Mouse (Mus musculus) limb, embryonic 12.5 days (tissue): ENCODE measurements around the gene RPS10-NUDT3. TPM values are rescaled to one million over a fixed set of nuclear protein-coding genes. Genes with fewer than 3 reads are reported as not detected.

Experiments
- ATAC-seq: fragments of 200-750 bp; cut with Nextera tagmentation; 2 replicates; pipeline ENCODE4 v1.8.0; 2017; ENCODE audit warnings: low read depth, moderate TSS enrichment; ENCODE audit not compliant: insufficient number of reproducible peaks, insufficient read depth, low FRiP score, low TSS enrichment
- H3K27ac ChIP-seq: fragments of 300-500 bp; sonication (generic); 2 replicates; pipeline ENCODE4 v1.5.1; 2016; ENCODE audit warnings: mild to moderate bottlenecking, moderate library complexity
- H3K27me3 ChIP-seq: fragments of 300-500 bp; sonication (generic); 2 replicates; pipeline ENCODE4 v1.6.1; 2016; ENCODE audit warnings: mild to moderate bottlenecking, moderate library complexity
- H3K36me3 ChIP-seq: fragments of 300-500 bp; sonication (generic); 2 replicates; pipeline ENCODE4 v1.6.1; 2016; ENCODE audit warnings: mild to moderate bottlenecking, moderate library complexity
- H3K4me1 ChIP-seq: fragments of 300-500 bp; sonication (generic); replicated peaks from 2 replicates; pipeline ENCODE4 v1.6.1; 2016
- H3K4me2 ChIP-seq: fragments of 300-500 bp; sonication (generic); 2 replicates; pipeline ENCODE4 v1.6.1; 2016; ENCODE audit warnings: mild to moderate bottlenecking, moderate library complexity
- H3K4me3 ChIP-seq: fragments of 300-500 bp; sonication (generic); replicated peaks from 2 replicates; pipeline ENCODE4 v1.5.1; 2016; ENCODE audit warnings: mild to moderate bottlenecking
- H3K9ac ChIP-seq: fragments of 300-500 bp; sonication (generic); replicated peaks from 2 replicates; pipeline ENCODE4 v1.6.1; 2016; ENCODE audit warnings: mild to moderate bottlenecking, moderate library complexity
- H3K9me3 ChIP-seq: fragments of 300-500 bp; sonication (generic); 2 replicates; pipeline ENCODE4 v1.6.1; 2016; ENCODE audit warnings: mild to moderate bottlenecking, moderate library complexity
- WGBS: fragments of 180-500 bp; shearing (Covaris S2); methylation state at CpG from one replicate; pipeline ENCODE4 v1.1.7; 2016; 5-methylcytosine and 5-hydroxymethylcytosine counted together
- polyA plus RNA-seq: library from polyadenylated mRNA; unstranded; fragments of >200 nt; fragmentation: Nextera tagmentation; extraction: Ambion mirVana; gene quantifications from 2 replicates; pipeline ENCODE4 v1.2.1, GENCODE M21; 2016

RPS10-NUDT3 gene
- polyA plus RNA-seq, 1 experiment from 2014 or later = not detected

DNA sequence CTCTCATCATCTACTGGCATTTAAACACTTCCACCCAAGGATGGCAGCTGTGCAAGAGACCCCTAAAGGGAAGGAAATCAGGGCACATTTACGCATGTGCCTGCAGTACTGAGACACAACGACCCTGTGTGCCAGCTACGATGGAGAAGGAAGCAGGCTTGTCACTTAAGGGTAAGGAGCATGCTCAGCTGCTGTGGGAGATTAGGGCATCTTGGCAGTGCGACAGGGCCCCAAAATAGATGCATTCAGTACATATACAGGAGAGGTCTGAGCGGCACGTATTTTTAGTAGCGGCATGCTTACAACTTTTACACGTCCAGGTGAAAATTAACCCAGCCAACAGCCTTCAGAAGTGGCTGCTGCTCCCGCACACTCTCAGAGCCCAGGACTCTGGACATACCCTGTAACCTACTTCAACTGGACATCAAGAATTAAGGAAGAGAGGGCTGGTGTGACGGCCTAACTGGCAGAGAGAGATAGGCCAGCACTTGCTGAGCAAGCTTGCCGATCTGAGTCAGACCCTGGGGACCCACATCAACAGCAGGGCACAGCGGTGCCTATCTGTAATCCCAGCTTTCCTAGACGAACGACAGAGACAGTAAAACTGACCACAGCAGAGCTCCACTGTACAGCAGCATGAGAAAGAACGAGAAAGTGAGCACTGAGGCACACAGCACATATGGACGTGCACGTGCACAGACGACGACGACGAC, 31.3 kb downstream of the RPS10-NUDT3 start:
- H3K27ac ChIP-seq = no peak overlapping the region
- H3K4me2 ChIP-seq = no peak overlapping the region

DNA sequence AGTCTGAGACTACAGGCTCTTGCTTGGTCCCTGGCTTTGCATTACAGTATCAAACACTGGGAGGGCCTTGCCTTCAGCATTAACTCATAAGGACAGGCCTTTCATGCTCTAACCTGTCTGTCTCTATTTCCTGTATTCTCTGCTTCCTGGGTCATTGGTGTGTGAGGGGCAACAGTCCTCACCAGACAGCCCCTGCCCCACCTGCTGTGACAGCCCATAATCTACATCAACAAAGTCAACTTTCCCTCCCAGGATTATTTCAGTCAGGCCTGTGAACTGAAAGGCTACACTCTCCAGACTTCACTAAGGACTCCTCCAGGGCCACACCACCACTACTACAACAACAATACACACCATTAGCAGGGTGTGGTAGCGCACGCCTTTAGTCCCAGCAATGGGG, 32.0 kb downstream of the RPS10-NUDT3 start:
- H3K36me3 ChIP-seq = peaks cover 12% of the 10 kb centered on the region
- H3K4me1 ChIP-seq = peaks cover 39% of the 10 kb centered on the region
- H3K27ac ChIP-seq = no peak overlapping the region
- H3K4me3 ChIP-seq = no peak overlapping the region
- no peak overlapping the region; the same call in 1 of the 2 replicates for H3K9ac ChIP-seq
- H3K9me3 ChIP-seq = no peaks in the 10 kb centered on the region
- H3K4me2 ChIP-seq = no peak overlapping the region
- WGBS = 90% methylated on average over 2 of the region's 2 CpGs
- ATAC-seq = no peak
- no peaks in the 10 kb centered on the region for H3K27me3 ChIP-seq

More for the DNA sequence above, 31.3 kb downstream of the RPS10-NUDT3 start:
- Histone ChIP-seq H3K9me3 (no peaks in the 10 kb centered on the region), H3K4me1 (peaks cover 39% of the 10 kb centered on the region), H3K27me3 (no peaks in the 10 kb centered on the region), H3K36me3 (peaks cover 16% of the 10 kb centered on the region), H3K9ac (no peak overlapping the region), H3K4me3 (no peak overlapping the region)
- ATAC-seq = no peak
- 77% methylated on average over 21 of the region's 21 CpGs for WGBS

DNA sequence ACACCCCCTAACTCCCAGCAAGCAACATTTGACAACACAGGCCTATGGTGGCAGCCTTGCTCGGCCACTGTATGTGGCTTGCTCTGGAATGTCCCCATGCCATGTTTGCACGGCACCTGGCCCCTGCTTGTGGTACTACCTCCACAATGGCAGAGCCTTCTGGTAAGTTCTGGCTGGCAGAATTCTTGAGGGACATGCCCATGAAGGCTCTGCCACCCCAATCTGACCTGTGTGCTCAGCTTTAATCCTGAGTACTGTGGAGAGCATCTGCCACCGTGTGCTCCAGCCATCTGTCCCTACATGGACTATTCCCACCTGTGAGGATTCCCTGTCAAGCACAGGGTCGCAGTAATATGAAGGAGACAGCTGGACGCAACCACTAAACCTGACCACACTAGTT, 34.2 kb downstream of the RPS10-NUDT3 start:
- H3K4me2 ChIP-seq = no peak overlapping the region
- peaks cover 45% of the 10 kb centered on the region for H3K4me1 ChIP-seq
- H3K36me3 ChIP-seq = peaks cover 17% of the 10 kb centered on the region
- no peak for ATAC-seq
- H3K9me3 ChIP-seq = no peaks in the 10 kb centered on the region
- WGBS = 78% methylated on average over 5 of the region's 5 CpGs
- H3K27ac ChIP-seq = 0 out of 2 replicates have a peak overlapping the region, but pooled peaks have one; percentile 18
- H3K27me3 ChIP-seq = no peaks in the 10 kb centered on the region
- no peak overlapping the region for H3K9ac ChIP-seq
- no peak overlapping the region for H3K4me3 ChIP-seq

DNA sequence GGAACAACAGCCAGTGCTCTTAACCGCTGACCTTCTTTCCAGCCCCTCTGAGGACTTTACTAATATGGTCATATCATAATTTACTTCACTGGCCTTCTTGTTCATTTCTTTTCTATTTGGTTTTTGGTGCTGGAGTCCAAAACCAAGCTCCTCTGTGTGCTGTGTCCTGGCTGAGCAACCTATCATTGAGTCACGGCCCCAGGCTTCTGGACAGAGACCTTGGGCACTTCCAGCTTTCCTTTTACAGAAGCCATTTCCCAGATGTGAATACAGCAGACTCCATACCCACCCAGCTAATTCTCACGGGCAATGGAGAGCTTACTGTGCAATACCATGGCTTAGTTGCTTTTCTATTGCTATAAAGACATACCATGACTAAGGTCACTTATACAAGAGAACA, 34.7 kb downstream of the RPS10-NUDT3 start:
- no peak overlapping the region for H3K9ac ChIP-seq
- H3K4me3 ChIP-seq = no peak overlapping the region
- no peaks in the 10 kb centered on the region for H3K9me3 ChIP-seq
- no peaks in the 10 kb centered on the region for H3K27me3 ChIP-seq
- H3K4me1 ChIP-seq = peaks cover 45% of the 10 kb centered on the region
- peaks cover 23% of the 10 kb centered on the region for H3K36me3 ChIP-seq
- H3K27ac ChIP-seq = no peak overlapping the region
- 86% methylated on average over 3 of the region's 3 CpGs for WGBS
- no peak overlapping the region for H3K4me2 ChIP-seq
- ATAC-seq = no peak

DNA sequence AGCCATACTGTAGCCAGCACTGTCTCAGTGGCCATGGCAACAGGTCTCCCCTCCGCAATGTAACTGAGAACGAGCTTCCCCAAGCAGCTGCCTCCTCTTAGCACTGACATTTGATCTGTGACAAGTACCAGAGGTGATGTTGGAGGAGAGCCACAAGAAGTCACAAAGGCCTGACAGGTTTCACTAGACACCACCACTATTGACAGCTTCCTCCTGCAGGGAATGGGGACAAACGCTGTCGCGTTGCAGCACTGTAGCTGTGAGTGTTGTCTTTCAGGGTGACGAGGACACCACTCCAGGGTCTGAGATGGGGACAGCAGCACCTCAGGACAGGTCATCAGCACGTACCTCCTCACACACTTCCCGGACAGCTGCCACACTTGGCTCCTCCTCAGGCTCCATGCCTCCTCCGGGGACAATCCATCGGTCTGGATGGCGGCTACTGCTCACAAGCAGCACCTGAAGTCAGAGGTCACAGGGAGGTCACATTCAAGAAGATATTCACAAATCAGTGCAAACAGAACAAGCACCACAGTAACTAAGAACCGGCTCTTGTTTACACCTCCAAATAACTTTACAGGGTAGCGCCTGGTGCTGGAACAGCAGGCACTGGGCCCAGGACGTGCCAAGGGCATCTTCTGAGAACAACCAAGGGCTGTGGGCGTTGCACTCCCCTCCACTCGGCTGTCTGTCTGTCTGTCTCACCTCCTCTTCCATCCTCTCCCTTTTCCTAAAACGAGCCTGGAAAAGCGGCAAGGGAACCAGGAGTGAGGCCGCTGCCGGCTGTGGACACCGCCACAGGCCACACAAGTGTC, 38.4 kb downstream of the RPS10-NUDT3 start:
- no peak overlapping the region for H3K4me3 ChIP-seq
- ATAC-seq = no peak
- H3K36me3 ChIP-seq = peaks cover 57% of the 10 kb centered on the region
- 60% methylated on average over 21 of the region's 21 CpGs for WGBS
- H3K4me2 ChIP-seq = no peak overlapping the region
- H3K4me1 ChIP-seq = peaks cover 16% of the 10 kb centered on the region
- no peaks in the 10 kb centered on the region for H3K27me3 ChIP-seq
- no peak overlapping the region for H3K9ac ChIP-seq
- H3K27ac ChIP-seq = no peak overlapping the region
- no peaks in the 10 kb centered on the region for H3K9me3 ChIP-seq

DNA sequence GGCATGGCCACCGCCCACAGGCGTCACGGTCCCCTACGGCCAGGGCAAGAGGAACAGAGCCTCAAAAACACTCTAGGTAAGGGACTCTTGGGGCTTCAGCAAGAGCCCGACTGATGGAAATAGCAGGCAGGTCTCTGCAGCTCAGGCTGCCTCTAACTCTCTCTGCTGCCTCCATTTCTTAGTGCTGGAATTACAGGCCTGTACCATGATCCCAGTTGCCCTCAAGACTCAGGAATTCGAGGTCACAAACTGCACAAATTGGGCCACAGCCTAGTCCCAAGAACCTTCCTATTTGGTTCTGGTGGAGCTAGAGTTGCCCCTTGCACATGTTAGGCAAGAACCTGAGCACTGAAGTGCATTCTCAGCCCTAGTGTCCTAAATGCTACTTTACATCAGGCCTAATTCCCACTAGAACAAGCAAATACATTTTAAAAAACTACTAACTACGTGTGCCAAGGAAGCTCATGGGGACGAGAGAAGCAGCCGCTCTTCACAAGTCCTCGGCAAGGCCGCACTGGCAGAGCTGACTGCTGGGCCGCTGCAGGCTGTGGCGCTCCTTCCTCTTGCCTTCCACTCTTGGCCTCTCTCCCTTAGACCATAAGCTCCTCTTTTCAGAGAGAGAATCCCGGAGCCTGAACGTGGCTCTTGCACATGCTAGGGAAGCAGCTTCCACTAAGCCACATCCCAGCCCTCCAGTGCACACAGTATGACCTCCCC, 39.2 kb downstream of the RPS10-NUDT3 start:
- 82% methylated on average over 15 of the region's 15 CpGs for WGBS
- H3K9me3 ChIP-seq = no peaks in the 10 kb centered on the region
- ATAC-seq = no peak
- peaks cover 65% of the 10 kb centered on the region for H3K36me3 ChIP-seq
- no peak overlapping the region for H3K9ac ChIP-seq
- no peaks in the 10 kb centered on the region for H3K27me3 ChIP-seq
- H3K4me2 ChIP-seq = no peak overlapping the region
- no peak overlapping the region for H3K27ac ChIP-seq
- H3K4me3 ChIP-seq = no peak overlapping the region
- peaks cover 9% of the 10 kb centered on the region for H3K4me1 ChIP-seq

DNA sequence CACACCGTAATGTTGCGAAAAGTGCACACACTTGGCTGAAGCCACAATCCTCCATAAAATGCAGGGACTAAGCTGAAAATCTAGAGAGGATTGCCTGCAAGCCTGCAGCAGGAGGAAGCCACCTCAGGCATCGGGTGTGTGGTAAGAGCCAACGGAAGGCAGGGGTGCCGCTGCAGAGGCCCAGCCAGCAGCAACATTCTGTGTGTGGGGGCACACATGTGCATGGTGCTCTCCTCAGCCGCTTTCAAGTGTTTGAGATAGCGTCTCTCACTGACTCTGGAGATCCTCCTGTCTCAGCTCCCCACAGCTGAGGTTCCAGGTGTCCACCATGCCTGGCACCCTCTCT, 42.5 kb downstream of the RPS10-NUDT3 start:
- Histone ChIP-seq H3K27ac (no peak overlapping the region), H3K4me3 (no peak overlapping the region), H3K4me1 (peaks cover 9% of the 10 kb centered on the region), H3K4me2 (no peak overlapping the region), H3K9me3 (no peaks in the 10 kb centered on the region), H3K36me3 (peaks cover 97% of the 10 kb centered on the region), H3K9ac (no peak overlapping the region), H3K27me3 (no peaks in the 10 kb centered on the region)
- no peak for ATAC-seq
- 97% methylated on average over 7 of the region's 7 CpGs for WGBS

DNA sequence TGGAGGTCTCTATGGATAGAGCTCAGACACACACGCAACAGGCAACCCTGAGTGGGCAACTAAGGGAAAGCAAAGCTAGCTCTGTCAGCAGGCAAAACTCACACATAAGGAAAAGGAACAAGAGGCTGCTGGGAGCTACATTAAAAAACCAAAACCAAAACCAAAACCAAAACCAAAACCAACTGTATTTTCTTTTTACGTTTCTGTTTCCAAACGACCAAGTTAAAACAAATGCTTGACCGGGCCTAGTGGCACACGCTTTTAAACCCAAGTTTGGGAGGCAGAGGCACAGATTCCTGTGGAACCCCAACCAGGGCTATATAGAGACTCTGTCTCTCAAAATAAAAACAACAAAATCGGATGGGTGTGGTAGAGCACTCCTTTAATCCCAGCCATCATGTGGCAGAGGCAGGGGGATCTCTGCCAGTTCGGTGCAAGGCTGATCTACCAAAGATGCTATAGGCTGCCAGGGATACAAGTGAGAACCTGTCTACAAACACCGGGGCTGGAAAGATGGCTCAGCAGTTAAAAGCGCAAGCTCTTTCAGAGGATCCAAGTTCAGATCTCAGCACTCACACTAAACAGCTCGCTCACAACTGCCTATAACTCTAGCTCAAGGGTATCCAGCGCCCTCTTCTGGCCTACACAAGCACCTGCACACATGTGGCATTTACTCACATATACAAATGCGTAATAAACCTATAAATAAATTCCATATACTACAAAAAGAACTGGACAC, 43.0 kb downstream of the RPS10-NUDT3 start:
- 90% methylated on average over 12 of the region's 12 CpGs for WGBS
- Histone ChIP-seq H3K4me1 (peaks cover 13% of the 10 kb centered on the region), H3K27me3 (no peaks in the 10 kb centered on the region), H3K9ac (no peak overlapping the region), H3K4me3 (no peak overlapping the region), H3K4me2 (no peak overlapping the region), H3K9me3 (no peaks in the 10 kb centered on the region), H3K27ac (no peak overlapping the region), H3K36me3 (peaks cover 97% of the 10 kb centered on the region)
- no peak for ATAC-seq

DNA sequence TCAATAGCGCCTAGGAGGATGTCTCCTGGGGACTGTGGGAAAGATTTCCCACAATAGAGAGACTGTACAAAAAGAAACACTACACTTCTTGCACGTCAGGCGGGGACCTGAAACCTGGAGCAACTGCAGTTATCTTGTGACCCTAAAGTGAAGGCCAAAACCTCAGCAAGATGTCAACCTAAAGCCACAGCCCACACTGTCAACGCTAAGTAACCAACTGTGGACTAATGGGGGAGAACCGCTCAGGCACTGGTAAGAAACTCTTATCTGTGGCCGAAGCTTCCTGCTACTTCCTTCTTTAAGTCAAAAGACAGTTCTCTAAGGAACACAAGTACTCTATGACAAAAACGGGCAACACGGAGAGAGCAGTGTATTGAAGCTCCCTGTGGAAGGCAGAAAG, 46.8 kb downstream of the RPS10-NUDT3 start:
- Histone ChIP-seq H3K9me3 (no peaks in the 10 kb centered on the region), H3K4me3 (no peak overlapping the region), H3K4me2 (no peak overlapping the region), H3K27ac (no peak overlapping the region), H3K36me3 (peaks cover 92% of the 10 kb centered on the region), H3K27me3 (no peaks in the 10 kb centered on the region), H3K4me1 (peaks cover 8% of the 10 kb centered on the region), H3K9ac (no peak overlapping the region)
- WGBS = 83% methylated on average over 8 of the region's 8 CpGs
- ATAC-seq = no peak

DNA sequence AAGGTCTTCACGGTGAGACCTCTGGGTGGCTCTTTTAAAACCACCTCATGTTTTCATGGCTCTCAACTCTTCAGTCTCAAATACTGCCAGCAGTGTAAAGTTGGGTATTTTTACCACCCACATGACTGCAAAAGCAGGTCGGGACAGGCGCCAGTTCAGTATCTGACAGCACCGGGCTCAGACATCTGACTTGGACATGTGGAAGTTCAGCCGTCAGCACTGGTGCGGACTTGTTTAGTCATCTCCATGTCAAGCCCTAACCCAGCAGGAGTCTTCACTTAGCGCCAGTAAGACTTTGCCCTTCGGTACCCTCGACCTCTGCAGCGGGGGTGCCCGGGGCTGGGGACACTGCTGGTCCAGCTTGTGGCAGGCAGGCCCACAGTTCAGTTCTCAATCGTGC, 47.8 kb downstream of the RPS10-NUDT3 start:
- Histone ChIP-seq H3K4me3 (no peak overlapping the region), H3K36me3 (peaks cover 92% of the 10 kb centered on the region), H3K4me1 (peaks cover 8% of the 10 kb centered on the region), H3K27ac (peak overlapping the region; percentile 35), H3K4me2 (no peak overlapping the region), H3K27me3 (no peaks in the 10 kb centered on the region), H3K9me3 (no peaks in the 10 kb centered on the region), H3K9ac (no peak overlapping the region)
- 75% methylated on average over 12 of the region's 12 CpGs for WGBS
- ATAC-seq = no peak

DNA sequence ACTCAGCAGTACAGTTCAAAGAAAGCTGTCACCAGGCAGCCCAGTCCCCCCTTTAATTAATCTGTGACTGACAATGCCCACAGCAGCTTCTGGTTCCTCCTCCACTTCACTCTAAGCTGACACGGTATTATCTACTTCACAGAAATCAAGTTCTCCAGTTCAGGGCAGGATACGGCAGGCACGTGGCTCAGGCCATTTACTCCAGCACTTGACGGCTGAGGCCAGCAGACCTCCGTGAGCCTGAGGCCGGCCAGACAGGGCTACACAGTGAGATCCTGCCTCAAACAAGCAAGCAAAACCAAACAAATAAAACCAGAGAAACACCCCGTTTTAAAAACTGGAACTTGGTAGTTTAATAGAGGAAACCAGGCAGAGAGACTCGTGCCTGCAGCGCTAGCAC, 48.4 kb downstream of the RPS10-NUDT3 start:
- H3K4me3 ChIP-seq = no peak overlapping the region
- peaks cover 92% of the 10 kb centered on the region for H3K36me3 ChIP-seq
- no peaks in the 10 kb centered on the region for H3K9me3 ChIP-seq
- peaks cover 8% of the 10 kb centered on the region for H3K4me1 ChIP-seq
- no peak for ATAC-seq
- peak overlapping the region; percentile 35; the same call in 1 of the 2 replicates for H3K27ac ChIP-seq
- H3K4me2 ChIP-seq = no peak overlapping the region
- H3K27me3 ChIP-seq = no peaks in the 10 kb centered on the region
- H3K9ac ChIP-seq = no peak overlapping the region
- WGBS = 63% methylated on average over 9 of the region's 9 CpGs
